Mouse (Mus musculus) embryo, embryonic 11.5 days (tissue): Measurements from ENCODE around the gene Olfr1055.
"Not testable (repeated sequence)": the region's sequence is repeated elsewhere in the genome, so short reads cannot be mapped to it uniquely, and the experiment has no call there.

ENCODE experiments used
- DNase-seq: peaks from one replicate; pipeline ENCODE4 v3.0.0-alpha.2; 2012; ENCODE audit warnings: low read depth, low spot score

Olfr1055 gene

DNA sequence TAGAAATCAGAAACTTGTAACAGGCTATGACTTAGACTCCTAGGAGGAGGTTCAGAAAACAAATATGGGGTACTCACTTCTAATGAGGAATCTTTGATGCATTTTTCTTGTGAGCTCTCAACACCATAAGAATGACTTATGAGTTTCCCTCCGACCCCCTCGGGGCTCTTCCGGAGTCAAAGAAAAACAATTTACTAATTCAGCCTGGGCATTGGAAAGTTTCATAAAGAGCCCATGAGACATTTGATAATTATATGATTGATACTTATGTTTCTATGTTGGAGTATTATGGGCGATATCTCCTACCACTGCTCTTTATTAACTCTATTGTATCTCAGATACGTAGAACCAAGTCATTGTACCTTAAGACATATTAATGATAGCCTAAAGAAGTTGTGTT lies at the start of gene Olfr1055:
TSS of gene Olfr1055 (minus strand) at position 101 of the 400 bp plus-strand sequence.
- DNase-seq: no peak

DNA sequence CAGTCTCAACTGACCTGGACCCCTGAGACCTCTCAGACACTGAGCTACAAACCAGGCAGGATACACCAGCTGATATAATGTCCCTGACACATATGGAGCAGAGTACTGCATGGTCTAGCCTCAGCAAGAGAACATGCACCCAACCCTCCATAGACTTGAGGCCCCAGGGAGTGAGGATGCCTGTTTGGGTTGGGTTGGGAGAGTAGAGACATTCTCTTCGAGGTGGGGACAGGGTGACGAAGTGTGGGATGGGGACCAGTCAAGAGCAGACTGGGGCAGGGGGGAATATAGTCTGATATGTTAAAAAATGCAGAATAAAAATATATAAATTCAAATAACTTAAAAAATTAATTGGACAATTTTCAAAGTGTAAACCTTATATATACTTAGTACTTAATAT lies 45.0 kb upstream of the Olfr1055 start:
- no peak for DNase-seq

DNA sequence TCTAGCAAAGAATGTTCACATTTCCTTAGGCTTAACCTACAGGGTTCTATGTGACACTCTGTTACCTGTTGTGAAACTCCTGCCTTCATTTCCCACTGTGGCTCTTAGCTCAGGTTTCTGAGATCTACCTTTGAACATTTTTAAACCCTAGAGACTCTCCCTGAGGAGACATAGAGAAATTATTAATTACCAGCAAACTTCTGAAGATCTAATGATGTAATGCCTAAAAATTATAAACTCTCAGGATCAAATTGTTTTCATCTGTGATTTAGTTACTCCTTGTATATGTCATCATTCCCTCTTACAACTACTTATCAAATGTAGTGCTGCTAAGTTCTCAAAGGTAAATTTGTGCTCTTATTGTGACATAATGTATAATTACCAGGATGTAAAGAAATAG lies 38.4 kb upstream of the Olfr1055 start, which contains the start of gene Olfr1058:
TSS of gene Olfr1058 (minus strand) at position 101 of the 400 bp plus-strand sequence.
- DNase-seq: not testable (repeated sequence)

DNA sequence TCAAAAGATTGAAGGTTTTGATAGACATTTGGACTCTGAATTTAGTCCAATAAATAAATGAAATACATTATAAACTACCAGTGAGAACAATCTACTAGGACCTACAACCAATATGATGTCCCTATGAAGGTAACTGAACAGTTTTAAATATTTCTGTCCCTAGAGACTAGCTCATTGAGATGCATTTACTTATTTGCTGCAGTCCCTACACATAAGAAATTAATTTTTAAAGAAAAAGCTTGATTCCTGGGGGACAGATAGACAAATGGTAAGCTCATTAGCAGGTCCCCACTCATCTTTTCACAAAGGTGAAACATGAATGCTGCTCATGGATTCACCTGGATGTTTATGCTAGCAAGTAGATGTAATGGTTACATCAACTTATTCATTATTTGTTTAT lies 28.2 kb upstream of the Olfr1055 start, which contains the start of gene Olfr1057:
TSS of gene Olfr1057 (minus strand) at position 101 of the 400 bp plus-strand sequence.
- DNase-seq: no peak

DNA sequence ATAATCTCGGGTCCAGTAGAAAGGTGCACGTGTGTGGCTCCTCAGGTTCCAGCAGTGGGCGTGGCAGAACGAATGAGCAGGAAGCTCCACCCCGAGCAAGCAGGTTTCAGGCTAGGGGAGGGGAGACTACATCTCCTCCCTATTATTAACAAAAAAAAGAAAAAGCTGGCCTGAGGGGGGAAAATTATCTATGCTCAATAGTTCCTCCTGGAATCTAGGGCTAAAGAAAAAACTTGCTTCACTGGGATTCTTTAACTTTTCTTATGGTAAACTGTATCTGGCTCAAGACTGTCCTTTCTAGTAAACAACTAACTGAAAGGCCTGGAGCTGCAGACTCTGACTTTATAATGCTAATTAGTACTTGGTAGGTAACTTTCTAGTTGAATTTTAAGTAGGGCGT lies 16.3 kb upstream of the Olfr1055 start:
- not testable (repeated sequence) for DNase-seq

DNA sequence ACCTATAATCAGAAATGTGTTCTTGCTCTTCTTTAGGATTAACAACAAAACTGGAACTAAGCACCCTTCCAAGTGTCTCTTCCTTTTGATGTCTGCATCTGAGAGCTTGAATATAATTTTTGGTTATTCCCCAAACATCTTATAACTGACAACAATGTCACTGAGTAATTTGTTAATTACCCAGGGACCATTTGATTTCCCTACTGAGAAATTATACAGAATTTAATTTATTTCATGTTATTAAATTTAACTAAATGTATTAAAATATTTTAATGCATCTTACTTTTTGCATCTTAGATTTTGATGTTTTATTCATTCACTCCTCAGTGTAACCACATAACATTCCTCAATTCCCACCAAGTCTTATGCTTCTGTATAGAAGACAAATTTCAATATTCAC lies 12.3 kb upstream of the Olfr1055 start, which contains the start of gene Olfr1056:
TSS of gene Olfr1056 (minus strand) at position 101 of the 400 bp plus-strand sequence.
- DNase-seq: no peak

DNA sequence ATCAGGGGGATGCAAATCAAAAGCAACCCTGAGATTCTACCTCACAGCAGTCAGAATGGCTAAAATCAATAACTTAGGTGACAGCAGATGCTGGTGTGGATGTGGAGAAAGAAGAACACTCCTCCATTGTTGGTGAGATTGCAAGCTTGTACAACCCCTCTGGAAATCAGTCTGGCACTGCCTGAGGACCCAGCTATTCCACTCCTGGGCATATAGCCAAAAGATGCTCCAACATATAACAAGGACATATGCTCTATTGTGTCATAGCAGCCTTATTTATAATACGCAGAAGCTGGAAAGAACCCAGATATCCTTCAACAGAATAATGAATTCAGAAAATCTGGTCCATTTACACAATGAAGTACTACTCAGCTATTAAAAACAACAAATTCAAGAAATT lies 1.7 kb upstream of the Olfr1055 start:
- DNase-seq: not testable (repeated sequence)

DNA sequence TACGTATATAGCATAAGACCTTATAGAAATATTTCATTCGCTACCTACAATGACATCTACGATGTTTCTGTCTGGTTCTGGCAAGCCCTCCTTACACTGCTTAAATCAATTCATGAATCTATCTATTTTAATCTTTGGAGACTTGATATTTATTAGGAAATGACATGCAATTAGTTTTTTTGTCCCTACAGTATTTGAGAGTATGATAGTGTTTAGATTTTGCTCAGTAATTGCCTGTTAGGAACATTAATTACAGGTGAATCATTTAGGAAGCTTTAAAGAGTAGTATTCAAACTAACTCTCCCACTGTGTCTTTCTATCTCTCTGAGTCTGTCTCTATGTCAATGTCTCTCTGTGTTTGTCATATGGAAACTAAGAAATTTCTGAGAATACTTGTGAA lies 14.8 kb downstream of the Olfr1055 start, which contains the start of gene Olfr1054:
TSS of gene Olfr1054 (minus strand) at position 101 of the 400 bp plus-strand sequence.
- no peak for DNase-seq

DNA sequence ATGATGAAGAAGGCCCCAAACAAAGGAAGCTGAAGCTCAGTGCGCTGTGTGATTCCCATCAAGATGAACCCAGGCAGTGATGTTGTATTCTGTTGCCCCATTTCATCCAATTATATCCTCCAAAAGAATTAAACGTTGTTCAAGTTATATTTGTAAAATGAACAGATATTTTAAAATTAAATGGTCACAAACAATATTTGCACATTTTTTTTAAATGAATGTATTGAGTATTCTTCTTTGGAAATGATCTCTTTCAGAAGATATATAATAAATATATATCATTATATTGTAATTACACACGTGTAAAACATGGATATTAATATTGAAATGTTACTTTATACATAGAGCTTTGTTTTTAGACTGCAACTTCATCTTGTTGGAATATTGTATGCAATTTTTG lies 34.9 kb downstream of the Olfr1055 start, which contains the start of gene Olfr1053:
TSS of gene Olfr1053 (minus strand) at position 101 of the 400 bp plus-strand sequence.
- DNase-seq: no peak
